Mouse (Mus musculus) liver, embryonic 12.5 days (tissue): ENCODE measurements around the gene Zfp775. TPM values are rescaled to one million over a fixed set of nuclear protein-coding genes. Genes with fewer than 3 reads are reported as not detected.

Experiments
- ATAC-seq: fragments of 200-750 bp; cut with Nextera tagmentation; 2 replicates; pipeline ENCODE4 v1.8.0; 2017; ENCODE audit warnings: moderate number of reproducible peaks, mild to moderate bottlenecking, moderate library complexity
- H3K27ac ChIP-seq: fragments of 300-500 bp; sonication (generic); 2 replicates; pipeline ENCODE4 v1.5.1; 2016; ENCODE audit warnings: mild to moderate bottlenecking
- H3K27me3 ChIP-seq: fragments of 300-500 bp; sonication (generic); replicated peaks from 2 replicates; pipeline ENCODE4 v1.6.1; 2016; ENCODE audit warnings: mild to moderate bottlenecking, moderate library complexity
- H3K36me3 ChIP-seq: fragments of 300-500 bp; sonication (generic); 2 replicates; pipeline ENCODE4 v1.6.1; 2016; ENCODE audit warnings: mild to moderate bottlenecking, moderate library complexity
- H3K4me1 ChIP-seq: fragments of 300-500 bp; sonication (generic); 2 replicates; pipeline ENCODE4 v1.6.1; 2016
- H3K4me2 ChIP-seq: fragments of 300-500 bp; sonication (generic); 2 replicates; pipeline ENCODE4 v1.6.1; 2016; ENCODE audit warnings: mild to moderate bottlenecking, moderate library complexity
- H3K4me3 ChIP-seq: fragments of 300-500 bp; sonication (generic); 2 replicates; pipeline ENCODE4 v1.5.1; 2016; ENCODE audit warnings: mild to moderate bottlenecking, moderate library complexity
- H3K9ac ChIP-seq: fragments of 300-500 bp; sonication (generic); 2 replicates; pipeline ENCODE4 v1.6.1; 2016; ENCODE audit warnings: mild to moderate bottlenecking, moderate library complexity
- H3K9me3 ChIP-seq: fragments of 300-500 bp; sonication (generic); replicated peaks from 2 replicates; pipeline ENCODE4 v1.6.1; 2016; ENCODE audit warnings: mild to moderate bottlenecking, moderate library complexity
- WGBS: fragments of 180-500 bp; shearing (Covaris S2); methylation state at CpG from one replicate; pipeline ENCODE4 v1.1.7; 2016; ENCODE audit not compliant: insufficient replicate concordance; 5-methylcytosine and 5-hydroxymethylcytosine counted together
- polyA plus RNA-seq: library from polyadenylated mRNA; unstranded; fragments of >200 nt; fragmentation: Nextera tagmentation; extraction: Ambion mirVana; gene quantifications from 2 replicates; pipeline ENCODE4 v1.2.1, GENCODE M21; 2016

Gene Zfp775
- polyA plus RNA-seq, result 2.0 and 2.2 TPM in 2 replicates

- Histone ChIP-seq H3K27me3 (no peaks in the 10 kb centered on the region), H3K4me1 (peaks cover 22% of the 10 kb centered on the region), H3K9me3 (0 out of 2 replicates have a peak, but pooled peaks cover 7% of the 10 kb centered on the region), H3K4me2 (peak within 1 kb of the TSS; percentile 96), H3K9ac (peak within 1 kb of the TSS; percentile 75), H3K27ac (peak within 1 kb of the TSS; percentile 69), H3K4me3 (peak within 1 kb of the TSS; percentile 71), H3K36me3 (peaks cover 36% of the 10 kb centered on the region)
- WGBS, result 5% methylated on average over 42 of the region's 42 CpGs
- peak; percentile 98 for ATAC-seq
These were observed at the start of gene Zfp775 for GRCm38 (mm10) chr6:48601271-48602079. Gene Zfp775 (plus strand): TSS chr6:48602063.

GRCm38 (mm10) chr6:48552918-48553317 is 48.9 kb upstream of the Zfp775 start:
- no peak for ATAC-seq
- 15% methylated on average over 4 of the region's 4 CpGs for WGBS

GRCm38 (mm10) chr6:48553819-48554218 is 48.0 kb upstream of the Zfp775 start:
- ATAC-seq, result no peak
- H3K4me3 ChIP-seq, result peak overlapping the region; percentile 56; the same call in 1 of the 2 replicates
- H3K9ac ChIP-seq, result no peak overlapping the region
- H3K4me2 ChIP-seq, result peak overlapping the region; percentile 72
- H3K27me3 ChIP-seq, result no peaks in the 10 kb centered on the region
- H3K36me3 ChIP-seq, result peaks cover 3% of the 10 kb centered on the region; the same call in 1 of the 2 replicates
- 73% methylated on average over 4 of the region's 4 CpGs for WGBS
- peaks cover 16% of the 10 kb centered on the region for H3K4me1 ChIP-seq
- no peak overlapping the region for H3K27ac ChIP-seq
- H3K9me3 ChIP-seq, result no peaks in the 10 kb centered on the region

More at GRCm38 (mm10) chr6:48552918-48553317, 48.9 kb upstream of the Zfp775 start:
- Histone ChIP-seq H3K9me3 (no peaks in the 10 kb centered on the region), H3K4me3 (no peak overlapping the region), H3K27me3 (no peaks in the 10 kb centered on the region), H3K4me1 (peaks cover 19% of the 10 kb centered on the region), H3K9ac (no peak overlapping the region), H3K36me3 (peaks cover 3% of the 10 kb centered on the region; the same call in 1 of the 2 replicates), H3K4me2 (no peak overlapping the region), H3K27ac (no peak overlapping the region)

GRCm38 (mm10) chr6:48554280-48555103 is 47.4 kb upstream of the Zfp775 start, which contains the start of gene Lrrc61:
Gene Lrrc61 (plus strand): TSS chr6:48554796.
- 2% methylated on average over 39 of the region's 39 CpGs for WGBS
- H3K27ac ChIP-seq, result peak within 1 kb of the TSS; percentile 83
- peaks cover 16% of the 10 kb centered on the region for H3K4me1 ChIP-seq
- H3K27me3 ChIP-seq, result no peaks in the 10 kb centered on the region
- peak within 1 kb of the TSS; percentile 56 for H3K4me3 ChIP-seq
- H3K4me2 ChIP-seq, result peak within 1 kb of the TSS; percentile 72
- peaks cover 3% of the 10 kb centered on the region; the same call in 1 of the 2 replicates for H3K36me3 ChIP-seq
- H3K9ac ChIP-seq, result peak within 1 kb of the TSS; percentile 61
- peak; percentile 87 for ATAC-seq
- no peaks in the 10 kb centered on the region for H3K9me3 ChIP-seq

- Histone ChIP-seq H3K36me3 (peaks cover 3% of the 10 kb centered on the region; the same call in 1 of the 2 replicates), H3K4me3 (peak overlapping the region; percentile 56), H3K27ac (peak overlapping the region; percentile 83), H3K4me2 (peak overlapping the region; percentile 72), H3K9ac (peak overlapping the region; percentile 61), H3K4me1 (peaks cover 16% of the 10 kb centered on the region), H3K27me3 (no peaks in the 10 kb centered on the region), H3K9me3 (no peaks in the 10 kb centered on the region)
- WGBS, result 30% methylated on average over 14 of the region's 14 CpGs
- peak; percentile 59 for ATAC-seq
These were observed 46.6 kb upstream of the Zfp775 start for GRCm38 (mm10) chr6:48555104-48555890.

GRCm38 (mm10) chr6:48555956-48556355 is 45.9 kb upstream of the Zfp775 start:
- WGBS, result 72% methylated on average over 3 of the region's 3 CpGs
- no peak for ATAC-seq

GRCm38 (mm10) chr6:48565693-48566310 is 36.1 kb upstream of the Zfp775 start:
- no peak overlapping the region for H3K4me2 ChIP-seq
- no peaks in the 10 kb centered on the region for H3K4me1 ChIP-seq
- H3K9me3 ChIP-seq, result no peaks in the 10 kb centered on the region
- H3K36me3 ChIP-seq, result 0 out of 2 replicates have a peak, but pooled peaks cover 8% of the 10 kb centered on the region
- no peak overlapping the region for H3K27ac ChIP-seq
- ATAC-seq, result no peak
- 88% methylated on average over 4 of the region's 4 CpGs for WGBS
- H3K27me3 ChIP-seq, result no peaks in the 10 kb centered on the region
- no peak overlapping the region for H3K9ac ChIP-seq
- no peak overlapping the region for H3K4me3 ChIP-seq

More at GRCm38 (mm10) chr6:48555956-48556355, 45.9 kb upstream of the Zfp775 start:
- Histone ChIP-seq H3K9ac (no peak overlapping the region), H3K9me3 (no peaks in the 10 kb centered on the region), H3K4me2 (no peak overlapping the region), H3K4me1 (peaks cover 16% of the 10 kb centered on the region), H3K27ac (no peak overlapping the region), H3K36me3 (peaks cover 3% of the 10 kb centered on the region; the same call in 1 of the 2 replicates), H3K27me3 (no peaks in the 10 kb centered on the region), H3K4me3 (no peak overlapping the region)

GRCm38 (mm10) chr6:48566312-48566711 is 35.6 kb upstream of the Zfp775 start:
- 0 out of 2 replicates have a peak, but pooled peaks cover 8% of the 10 kb centered on the region for H3K36me3 ChIP-seq
- no peaks in the 10 kb centered on the region for H3K4me1 ChIP-seq
- no peaks in the 10 kb centered on the region for H3K9me3 ChIP-seq
- H3K4me2 ChIP-seq, result no peak overlapping the region
- no peak overlapping the region for H3K27ac ChIP-seq
- no peak overlapping the region for H3K9ac ChIP-seq
- no peak for ATAC-seq
- no peaks in the 10 kb centered on the region for H3K27me3 ChIP-seq
- WGBS, result 73% methylated on average over 5 of the region's 5 CpGs
- no peak overlapping the region for H3K4me3 ChIP-seq

GRCm38 (mm10) chr6:48568036-48568984 is 33.6 kb upstream of the Zfp775 start:
- Histone ChIP-seq H3K4me2 (no peak overlapping the region), H3K9ac (no peak overlapping the region), H3K27me3 (no peaks in the 10 kb centered on the region), H3K4me3 (no peak overlapping the region), H3K9me3 (no peaks in the 10 kb centered on the region), H3K4me1 (peaks cover 9% of the 10 kb centered on the region; the same call in 1 of the 2 replicates), H3K36me3 (0 out of 2 replicates have a peak, but pooled peaks cover 8% of the 10 kb centered on the region), H3K27ac (no peak overlapping the region)
- ATAC-seq, result no peak
- 72% methylated on average over 21 of the region's 21 CpGs for WGBS
